Mouse (Mus musculus) heart, embryonic 16.5 days (tissue): ENCODE measurements at regions not wholly inside any gene's neighbourhood (a gene's known extent, or its start where the extent isn't known, plus 50 kb on each side); places are given as distances from the start of the nearest gene placed in this dataset.

ENCODE experiments used
- ATAC-seq: fragments of 200-750 bp; cut with Nextera tagmentation; replicated peaks from 2 replicates; pipeline ENCODE4 v1.8.0; 2017; ENCODE audit warnings: moderate number of reproducible peaks; ENCODE audit not compliant: insufficient read depth, low FRiP score; ENCODE audit errors: extremely low read depth
- H3K27ac ChIP-seq: fragments of 300-500 bp; sonication (generic); 2 replicates; pipeline ENCODE4 v1.5.1; 2014; ENCODE audit warnings: mild to moderate bottlenecking, low read length, control low read depth, moderate library complexity
- H3K27me3 ChIP-seq: fragments of 300-500 bp; sonication (generic); 2 replicates; pipeline ENCODE4 v1.6.1; 2014; ENCODE audit warnings: low read length, mixed read lengths; ENCODE audit not compliant: control insufficient read depth, insufficient read depth
- H3K36me3 ChIP-seq: fragments of 300-500 bp; sonication (generic); 2 replicates; pipeline ENCODE4 v1.6.1; 2014; ENCODE audit not compliant: control insufficient read depth, insufficient read depth
- H3K4me1 ChIP-seq: fragments of 300-500 bp; sonication (generic); 2 replicates; pipeline ENCODE4 v1.6.1; 2014; ENCODE audit warnings: low read length, mixed read lengths; ENCODE audit not compliant: control insufficient read depth, insufficient read depth
- H3K4me2 ChIP-seq: fragments of 300-500 bp; sonication (generic); 2 replicates; pipeline ENCODE4 v1.6.1; 2014; ENCODE audit warnings: low read depth, mild to moderate bottlenecking, control low read depth, low read length
- H3K4me3 ChIP-seq: fragments of 300-500 bp; sonication (generic); 2 replicates; pipeline ENCODE4 v1.5.1; 2014; ENCODE audit warnings: mild to moderate bottlenecking, control low read depth, low read length
- H3K9ac ChIP-seq: fragments of 300-500 bp; sonication (generic); 2 replicates; pipeline ENCODE4 v1.6.1; 2014; ENCODE audit warnings: low read length, control low read depth
- H3K9me3 ChIP-seq: fragments of 300-500 bp; sonication (generic); replicated peaks from 2 replicates; pipeline ENCODE4 v1.6.1; 2016; ENCODE audit warnings: low read length; ENCODE audit not compliant: control insufficient read depth
- WGBS: fragments of 180-500 bp; shearing (Covaris S2); extraction: QIAGEN DNeasy Blood & Tissue Kit; methylation state at CpG from one replicate; pipeline ENCODE4 v1.1.7; 2014; 5-methylcytosine and 5-hydroxymethylcytosine counted together

DNA sequence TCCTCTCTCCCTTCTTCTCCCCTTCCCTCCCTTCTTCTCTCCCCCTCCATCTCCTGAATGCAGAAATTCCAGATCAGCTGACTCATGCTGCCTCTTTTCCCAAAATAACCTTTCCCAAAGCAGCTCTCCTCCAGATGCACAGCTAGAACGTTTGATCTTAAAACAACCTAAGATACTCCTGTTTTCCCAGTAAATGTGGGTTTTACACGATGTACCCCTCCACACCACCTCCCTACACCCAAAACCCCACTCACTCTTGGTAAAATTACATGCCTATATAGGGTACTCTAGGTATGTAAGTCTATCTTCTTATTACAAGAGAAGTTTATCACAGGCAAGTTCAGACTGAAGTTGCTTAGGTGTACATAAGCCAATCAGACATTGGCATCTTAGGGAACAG lies 155.2 kb upstream of the Tox3 start:
- no peak overlapping the region for H3K27ac ChIP-seq
- ATAC-seq: no peak
- no peak overlapping the region for H3K4me2 ChIP-seq
- H3K9me3 ChIP-seq: no peaks in the 10 kb centered on the region
- no peak overlapping the region for H3K4me3 ChIP-seq
- WGBS: 9% methylated on average over 2 of the region's 2 CpGs
- no peaks in the 10 kb centered on the region for H3K27me3 ChIP-seq
- no peaks in the 10 kb centered on the region for H3K36me3 ChIP-seq
- H3K4me1 ChIP-seq: peaks cover 3% of the 10 kb centered on the region; the same call in 1 of the 2 replicates
- H3K9ac ChIP-seq: no peak overlapping the region

DNA sequence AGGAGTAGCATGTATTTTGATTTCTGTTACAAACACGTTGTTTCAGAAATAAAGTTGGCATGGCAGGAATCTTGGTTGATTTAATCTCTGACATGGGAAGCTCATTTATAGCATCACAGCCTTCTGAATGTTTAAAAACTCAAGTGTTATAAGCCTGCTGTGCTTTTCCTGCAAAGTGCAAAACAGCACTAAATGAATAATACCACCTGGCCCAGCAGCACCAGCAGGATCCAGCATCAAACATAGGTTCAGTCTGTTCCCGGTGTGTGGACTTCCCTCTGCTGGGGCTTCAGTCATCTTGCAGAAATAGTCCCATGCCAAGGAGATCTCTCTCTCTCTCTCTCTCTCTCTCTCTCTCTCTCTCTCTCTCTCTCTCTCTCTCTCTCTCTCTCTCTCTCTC lies 154.7 kb upstream of the Tox3 start:
- Histone ChIP-seq H3K4me3 (no peak overlapping the region), H3K36me3 (no peaks in the 10 kb centered on the region), H3K27ac (peak overlapping the region; percentile 18; the same call in 1 of the 2 replicates), H3K9ac (no peak overlapping the region), H3K4me1 (peaks cover 3% of the 10 kb centered on the region; the same call in 1 of the 2 replicates), H3K27me3 (no peaks in the 10 kb centered on the region), H3K9me3 (no peaks in the 10 kb centered on the region), H3K4me2 (no peak overlapping the region)
- ATAC-seq: no peak
- 36% methylated on average over 2 of the region's 2 CpGs for WGBS

DNA sequence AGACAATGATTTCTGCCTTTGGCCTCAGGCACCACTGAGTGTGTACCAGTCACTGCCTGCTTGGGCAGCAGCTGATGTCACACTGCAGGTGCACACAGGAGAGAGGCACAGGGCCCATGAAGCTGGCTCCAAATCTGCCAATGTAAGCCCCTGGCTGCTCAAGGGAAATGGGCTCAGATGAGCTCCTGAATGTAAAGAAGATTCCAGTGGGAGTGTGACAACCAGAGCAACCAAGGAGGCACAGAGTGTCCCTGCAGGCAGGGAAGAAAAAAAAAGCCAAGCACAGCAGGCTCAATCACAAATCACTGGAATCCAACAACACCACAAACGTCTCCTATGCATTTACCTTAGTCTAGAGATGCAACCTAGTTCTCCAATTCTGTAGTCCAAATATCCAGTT lies 151.2 kb upstream of the Tox3 start:
- Histone ChIP-seq H3K4me1 (peaks cover 9% of the 10 kb centered on the region), H3K4me3 (no peak overlapping the region), H3K27me3 (no peaks in the 10 kb centered on the region), H3K27ac (no peak overlapping the region), H3K4me2 (no peak overlapping the region), H3K9me3 (no peaks in the 10 kb centered on the region), H3K9ac (no peak overlapping the region), H3K36me3 (no peaks in the 10 kb centered on the region)
- no peak for ATAC-seq
- 65% methylated on average over 1 of the region's 1 CpGs for WGBS

DNA sequence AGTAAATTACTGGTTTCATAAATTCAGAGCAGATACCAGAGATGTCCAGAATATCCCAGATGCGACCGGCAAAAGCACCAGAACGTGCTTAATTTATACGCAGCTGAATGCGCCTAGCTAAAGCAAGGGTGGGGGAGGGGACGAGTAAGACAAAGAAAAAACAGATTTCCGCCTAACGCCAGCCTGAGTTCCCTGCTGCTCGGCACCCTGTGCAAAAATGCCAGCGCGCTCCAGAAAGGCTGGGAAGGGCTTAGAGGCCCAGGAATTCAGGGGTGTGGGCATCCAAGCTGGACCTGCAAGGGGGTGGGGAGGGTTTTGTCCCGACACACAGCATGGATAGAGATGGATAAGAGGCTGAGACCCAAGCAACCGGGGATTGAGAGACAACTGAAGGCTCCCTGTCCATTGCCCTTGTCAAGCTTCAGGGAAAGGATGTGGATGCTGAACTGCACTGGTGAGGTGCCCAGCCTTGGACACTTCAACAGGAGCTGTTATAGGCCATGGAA lies 148.6 kb upstream of the Tox3 start:
- ATAC-seq: no peak; the same call in 1 of the 2 replicates
- H3K27ac ChIP-seq: no peak overlapping the region
- peak overlapping the region; percentile 63 for H3K4me2 ChIP-seq
- peak overlapping the region; percentile 65 for H3K9ac ChIP-seq
- WGBS: 9% methylated on average over 13 of the region's 13 CpGs
- H3K9me3 ChIP-seq: no peaks in the 10 kb centered on the region
- no peaks in the 10 kb centered on the region for H3K36me3 ChIP-seq
- H3K27me3 ChIP-seq: no peaks in the 10 kb centered on the region
- H3K4me3 ChIP-seq: peak overlapping the region; percentile 36
- peaks cover 6% of the 10 kb centered on the region for H3K4me1 ChIP-seq

DNA sequence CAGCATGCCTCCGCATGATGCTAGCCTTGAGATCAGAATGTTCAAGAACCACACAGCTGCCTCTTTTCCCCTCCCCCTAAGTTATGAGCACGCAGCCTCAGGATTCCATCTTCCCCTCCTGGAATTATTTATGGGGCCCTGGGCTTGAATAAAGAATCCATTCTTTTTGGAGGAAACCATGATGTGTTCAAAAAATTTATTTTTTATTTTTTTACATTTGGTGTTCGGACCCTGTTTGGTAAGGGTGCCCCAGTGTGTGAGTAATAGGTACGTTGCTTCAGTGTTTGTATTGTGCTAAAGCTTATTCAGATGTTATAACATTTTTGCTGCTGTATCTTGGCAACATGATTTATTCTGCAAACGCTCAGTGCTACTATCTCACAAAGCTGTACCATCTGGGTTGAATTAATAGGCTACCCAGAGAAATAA lies 147.8 kb upstream of the Tox3 start:
- Histone ChIP-seq H3K4me1 (peaks cover 11% of the 10 kb centered on the region), H3K9ac (no peak overlapping the region), H3K36me3 (no peaks in the 10 kb centered on the region), H3K27me3 (no peaks in the 10 kb centered on the region), H3K9me3 (no peaks in the 10 kb centered on the region), H3K4me3 (no peak overlapping the region), H3K27ac (no peak overlapping the region), H3K4me2 (no peak overlapping the region)
- WGBS: 75% methylated on average over 5 of the region's 5 CpGs
- no peak for ATAC-seq

DNA sequence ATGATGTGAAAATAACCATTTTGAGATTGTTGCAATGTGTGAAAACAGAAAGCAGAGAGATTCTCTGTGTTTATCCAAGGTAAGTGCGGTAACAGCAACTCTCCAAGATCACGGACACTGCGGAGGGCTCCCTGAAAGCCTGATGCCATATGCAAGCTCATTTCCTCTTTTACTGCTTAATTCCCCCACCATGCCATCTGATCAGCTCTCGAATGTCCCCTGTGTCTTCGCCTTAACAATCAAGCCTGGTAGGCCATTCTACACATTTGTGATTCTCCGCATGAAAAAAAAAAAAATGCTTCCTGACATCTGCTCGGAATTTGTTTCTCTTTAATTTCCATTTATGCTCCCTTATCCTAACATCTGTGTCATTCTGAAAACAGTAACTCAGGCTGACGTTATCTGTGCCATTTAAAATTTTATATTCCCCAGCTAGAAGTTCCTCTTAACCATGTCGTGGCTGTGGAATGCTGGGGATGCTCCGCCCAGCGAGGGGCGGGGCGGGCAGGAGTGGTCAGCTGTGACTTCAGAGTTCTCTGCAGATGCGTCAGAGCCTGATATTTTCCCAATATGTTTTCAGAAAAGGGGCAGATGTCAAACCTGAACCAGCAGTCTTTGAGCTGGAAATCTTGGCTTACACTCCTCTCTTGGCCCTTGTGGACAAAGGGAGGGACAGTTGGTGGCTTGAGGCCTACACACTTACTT lies 144.5 kb upstream of the Tox3 start:
- 63% methylated on average over 14 of the region's 14 CpGs for WGBS
- Histone ChIP-seq H3K4me2 (no peak overlapping the region; the same call in 1 of the 2 replicates), H3K9ac (no peak overlapping the region), H3K4me3 (no peak overlapping the region), H3K27ac (no peak overlapping the region), H3K27me3 (no peaks in the 10 kb centered on the region), H3K4me1 (peaks cover 11% of the 10 kb centered on the region), H3K36me3 (no peaks in the 10 kb centered on the region), H3K9me3 (no peaks in the 10 kb centered on the region)
- ATAC-seq: no peak

DNA sequence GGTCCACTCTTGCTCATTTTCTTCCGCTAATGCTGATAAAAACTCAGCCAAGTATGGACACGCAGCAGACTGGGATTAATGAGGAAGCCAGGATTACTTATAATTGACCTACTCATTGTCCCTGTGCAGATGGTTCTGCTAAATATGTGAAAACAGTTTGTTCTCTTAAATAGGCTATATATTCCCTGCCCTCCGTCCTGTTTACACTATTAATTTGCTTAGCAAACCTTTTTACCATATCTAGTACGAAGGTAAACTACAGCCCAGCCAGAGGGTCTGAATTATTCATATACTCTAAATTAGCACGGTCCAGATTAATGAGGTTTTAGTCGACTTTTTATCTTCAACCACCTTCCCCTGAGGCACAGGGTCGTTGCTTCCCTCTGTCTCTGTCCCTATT lies 143.5 kb upstream of the Tox3 start:
- Histone ChIP-seq H3K4me3 (no peak overlapping the region), H3K9ac (no peak overlapping the region), H3K27ac (no peak overlapping the region), H3K27me3 (no peaks in the 10 kb centered on the region), H3K9me3 (no peaks in the 10 kb centered on the region), H3K4me1 (peaks cover 8% of the 10 kb centered on the region), H3K4me2 (no peak overlapping the region), H3K36me3 (no peaks in the 10 kb centered on the region)
- 67% methylated on average over 7 of the region's 7 CpGs for WGBS
- ATAC-seq: no peak

DNA sequence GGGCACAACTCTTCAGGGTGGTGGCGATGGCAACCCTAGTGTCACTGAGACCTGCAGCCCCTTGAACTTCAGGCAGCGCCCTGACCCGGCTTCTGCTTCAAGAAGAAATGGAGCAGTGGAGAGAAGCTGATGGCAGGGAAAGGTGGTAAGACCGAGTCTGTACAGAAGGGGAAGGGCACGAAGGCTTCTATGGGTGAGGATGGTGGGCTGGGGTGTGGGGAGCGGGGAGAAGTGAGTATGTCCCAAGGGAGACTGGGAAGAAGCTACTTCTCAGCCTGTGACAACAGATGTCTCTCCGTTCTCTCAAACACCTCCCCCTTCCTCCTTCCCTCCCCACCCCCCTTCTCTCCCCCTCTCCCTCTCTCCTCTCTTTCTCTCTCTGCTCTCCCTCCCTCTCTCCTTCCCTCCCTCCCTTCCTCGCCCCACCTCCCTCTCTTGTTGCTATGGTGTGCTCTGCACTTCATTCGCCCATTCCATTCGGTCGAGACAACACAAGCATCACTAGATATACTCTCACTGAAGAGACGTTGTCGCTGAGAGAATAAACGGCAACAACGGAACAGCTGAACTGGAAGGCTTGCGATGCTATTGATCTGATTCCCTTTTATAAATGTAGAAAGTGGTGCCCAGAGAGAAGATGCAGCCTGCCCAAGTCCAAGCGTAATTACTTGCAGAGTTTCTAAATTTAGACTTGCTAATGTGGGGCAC lies 142.7 kb upstream of the Tox3 start:
- Histone ChIP-seq H3K9ac (no peak overlapping the region), H3K4me2 (peak overlapping the region; percentile 44), H3K27me3 (no peaks in the 10 kb centered on the region), H3K36me3 (no peaks in the 10 kb centered on the region), H3K4me1 (peaks cover 5% of the 10 kb centered on the region; the same call in 1 of the 2 replicates), H3K4me3 (no peak overlapping the region), H3K9me3 (no peaks in the 10 kb centered on the region), H3K27ac (no peak overlapping the region)
- no peak for ATAC-seq
- WGBS: 51% methylated on average over 17 of the region's 17 CpGs

DNA sequence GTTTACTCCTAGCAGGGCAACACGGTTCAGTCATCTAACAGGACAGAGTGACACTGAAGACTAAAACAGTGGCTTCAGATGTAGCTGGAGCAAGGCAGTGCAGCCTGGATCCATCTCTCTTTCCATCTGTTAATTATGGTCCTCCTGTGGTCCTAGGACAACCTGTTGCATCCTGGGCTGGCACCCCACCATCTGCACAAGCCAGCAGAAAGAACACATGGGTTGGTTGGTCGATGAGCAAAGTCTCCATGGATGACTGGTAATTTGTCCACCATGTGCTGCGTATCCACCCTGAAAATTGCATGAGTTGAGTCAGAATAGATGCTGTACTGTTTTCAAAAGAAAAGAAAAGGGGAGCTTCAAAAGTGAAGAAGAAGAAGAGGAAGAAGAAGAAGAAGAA lies 138.4 kb upstream of the Tox3 start:
- Histone ChIP-seq H3K4me3 (no peak overlapping the region), H3K27me3 (no peaks in the 10 kb centered on the region), H3K9me3 (no peaks in the 10 kb centered on the region), H3K27ac (no peak overlapping the region), H3K4me1 (peaks cover 3% of the 10 kb centered on the region; the same call in 1 of the 2 replicates), H3K4me2 (no peak overlapping the region), H3K36me3 (no peaks in the 10 kb centered on the region), H3K9ac (no peak overlapping the region)
- ATAC-seq: no peak
- WGBS: 85% methylated on average over 3 of the region's 3 CpGs
